Mouse (Mus musculus): ENCODE results near the gene Adat3.

Adat3 gene

GRCm38 (mm10) chr10:80602698-80603325, at the start of gene Adat3, which contains the start of gene Scamp4:
Gene Adat3 (plus strand): TSS chr10:80602880.
Gene Scamp4 (plus strand): TSS chr10:80602872.
- peak; percentile 97 for DNase-seq (ENCODE audit: low spot score)

- no peak for DNase-seq (ENCODE audit: low spot score)
Measured at GRCm38 (mm10) chr10:80553575-80553974, 49.1 kb upstream of the Adat3 start.

- no peak for DNase-seq (ENCODE audit: low spot score)
Measured at GRCm38 (mm10) chr10:80553997-80554396, 48.7 kb upstream of the Adat3 start.

- peak; percentile 38 for DNase-seq (ENCODE audit: low spot score)
Measured at GRCm38 (mm10) chr10:80557346-80557965, 45.2 kb upstream of the Adat3 start.

- DNase-seq (ENCODE audit: low spot score) = no peak
Measured at GRCm38 (mm10) chr10:80559431-80559830, 43.2 kb upstream of the Adat3 start.

GRCm38 (mm10) chr10:80560621-80561020, 42.1 kb upstream of the Adat3 start:
- peak; percentile 87 for DNase-seq (ENCODE audit: low spot score)

GRCm38 (mm10) chr10:80561116-80561944, 41.4 kb upstream of the Adat3 start, which contains the start of gene Rexo1:
Gene Rexo1 (minus strand): TSS chr10:80561560.
- DNase-seq (ENCODE audit: low spot score) = peak; percentile 94

- peak; percentile 63 for DNase-seq (ENCODE audit: low spot score)
Measured at GRCm38 (mm10) chr10:80566375-80567092, 36.1 kb upstream of the Adat3 start.

GRCm38 (mm10) chr10:80568876-80569275, 33.8 kb upstream of the Adat3 start:
- DNase-seq (ENCODE audit: low spot score) = no peak

GRCm38 (mm10) chr10:80569664-80570066, 33.0 kb upstream of the Adat3 start:
- DNase-seq (ENCODE audit: low spot score) = peak; percentile 63

GRCm38 (mm10) chr10:80570419-80570818, 32.3 kb upstream of the Adat3 start:
- no peak for DNase-seq (ENCODE audit: low spot score)

GRCm38 (mm10) chr10:80570871-80571836, 31.5 kb upstream of the Adat3 start:
- DNase-seq (ENCODE audit: low spot score) = no peak

GRCm38 (mm10) chr10:80572477-80572876, 30.2 kb upstream of the Adat3 start:
- no peak for DNase-seq (ENCODE audit: low spot score)

GRCm38 (mm10) chr10:80573944-80574343, 28.7 kb upstream of the Adat3 start:
- no peak for DNase-seq (ENCODE audit: low spot score)

- DNase-seq (ENCODE audit: low spot score) = no peak
Measured at GRCm38 (mm10) chr10:80574896-80575295, 27.8 kb upstream of the Adat3 start.

GRCm38 (mm10) chr10:80575925-80576324, 26.8 kb upstream of the Adat3 start:
- no peak for DNase-seq (ENCODE audit: low spot score)

GRCm38 (mm10) chr10:80576351-80577194, 26.1 kb upstream of the Adat3 start:
- DNase-seq (ENCODE audit: low spot score) = peak; percentile 61

- DNase-seq (ENCODE audit: low spot score) = peak; percentile 99
Measured at GRCm38 (mm10) chr10:80577195-80578130, 25.2 kb upstream of the Adat3 start, which contains the start of gene Klf16. Gene Klf16 (minus strand): TSS chr10:80577321.

Measured in yolk sac, embryonic 10.5 days (tissue).